Mouse (Mus musculus) G1E (cell line): ENCODE data around the gene Gfod1. TPM values are rescaled to one million over a fixed set of nuclear protein-coding genes. Genes with fewer than 3 reads are reported as not detected.

ENCODE experiments used
- ATAC-seq: 2 replicates; pipeline ENCODE4 v1.8.0; 2016; ENCODE audit warnings: mild to moderate bottlenecking; ENCODE audit not compliant: insufficient number of reproducible peaks, poor library complexity, low FRiP score, severe bottlenecking; ENCODE audit errors: extremely low read depth
- DNase-seq: peaks from one replicate; pipeline ENCODE4 v3.0.0; 2012; ENCODE audit warnings: low spot score
- H3K27me3 ChIP-seq: 2 replicates; pipeline ENCODE4 v1.6.1; 2012; ENCODE audit warnings: mild to moderate bottlenecking, low read length, inconsistent platforms; ENCODE audit not compliant: insufficient read depth
- H3K36me3 ChIP-seq: replicated peaks from 2 replicates; pipeline ENCODE3; 2012; ENCODE audit warnings: mild to moderate bottlenecking, inconsistent platforms
- H3K4me1 ChIP-seq: 2 replicates; pipeline ENCODE4 v1.6.1; 2012; ENCODE audit warnings: low read depth, low read length, inconsistent platforms, mixed read lengths; ENCODE audit not compliant: insufficient read depth
- H3K4me3 ChIP-seq: 2 replicates; pipeline ENCODE4 v1.5.1; 2012; ENCODE audit warnings: low read depth, mild to moderate bottlenecking, inconsistent platforms, low read length, moderate library complexity, mixed read lengths
- H3K9me3 ChIP-seq: replicated peaks from 2 replicates; pipeline ENCODE4 v1.6.1; 2012; ENCODE audit warnings: inconsistent platforms
- CTCF ChIP-seq: IDR thresholded peaks from 2 replicates; pipeline ENCODE4 v1.5.1; 2012; ENCODE audit warnings: low read depth, low read length, inconsistent platforms, mixed read lengths
- GATA1 ChIP-seq: IDR thresholded peaks from 2 replicates; pipeline ENCODE4 v1.6.1; 2012; ENCODE audit warnings: borderline replicate concordance, low read length, inconsistent platforms, mixed read lengths
- GATA2 ChIP-seq: IDR thresholded peaks from 2 replicates; pipeline ENCODE4 v1.6.1; 2012; ENCODE audit warnings: low read depth, low read length, inconsistent platforms, borderline replicate concordance
- POLR2AphosphoS5 ChIP-seq: IDR thresholded peaks from 2 replicates; pipeline ENCODE4 v1.6.1; 2012; ENCODE audit warnings: low read depth, low read length, inconsistent platforms; ENCODE audit not compliant: insufficient replicate concordance
- TAL1 ChIP-seq: conservative IDR thresholded peaks from 2 replicates; pipeline ENCODE4 v1.6.1; 2012; ENCODE audit warnings: low read depth, low read length, inconsistent platforms, mixed read lengths
- polyA plus RNA-seq: library from polyadenylated mRNA; stranded (reverse); fragments of >175 nt; gene quantifications from 2 replicates; pipeline ENCODE4 v1.2.3, GENCODE M21; 2012
- total RNA-seq, 2 experiments: library from RNA; stranded (forward) in 1 of 2; stranded (reverse) in 1 of 2; fragments of 200-1000 nt in 1 of 2; fragments of >200 nt in 1 of 2; fragmentation: Nextera tagmentation in 1 of 2; gene quantifications; 2 replicates each; pipeline ENCODE4 v1.2.3; 2014 to 2017

Gene Gfod1
- total and polyA plus RNA-seq, 3 experiments: 0.22 to 1.1 (median 0.49) TPM

- H3K9me3 ChIP-seq: peaks cover 24% of the 10 kb centered on the region
- peaks cover 60% of the 10 kb centered on the region for H3K27me3 ChIP-seq
- no peak for TF ChIP-seq CTCF
- no peak for TF ChIP-seq GATA2
- TF ChIP-seq TAL1: no peak
- no peak for TF ChIP-seq POLR2AphosphoS5
- ATAC-seq (no peak), DNase-seq (no peak)
- H3K4me3 ChIP-seq: no peak overlapping the region
- H3K36me3 ChIP-seq: no peaks in the 10 kb centered on the region
- peaks cover 11% of the 10 kb centered on the region for H3K4me1 ChIP-seq
These were observed 3.1 kb downstream of the Gfod1 start for GRCm38 (mm10) chr13:43300906-43301305.

- Histone ChIP-seq H3K4me3 (no peak overlapping the region), H3K4me1 (peaks cover 15% of the 10 kb centered on the region), H3K9me3 (peaks cover 24% of the 10 kb centered on the region), H3K27me3 (peaks cover 57% of the 10 kb centered on the region), H3K36me3 (no peaks in the 10 kb centered on the region)
- TF ChIP-seq CTCF (no peak), GATA2 (no peak)
- no peak for DNase-seq
- no peak for ATAC-seq
These were observed 3.6 kb downstream of the Gfod1 start for GRCm38 (mm10) chr13:43300366-43300765.

- Histone ChIP-seq H3K36me3 (no peaks in the 10 kb centered on the region), H3K4me3 (no peak overlapping the region), H3K4me1 (peaks cover 18% of the 10 kb centered on the region), H3K27me3 (peaks cover 48% of the 10 kb centered on the region), H3K9me3 (peaks cover 16% of the 10 kb centered on the region)
- DNase-seq: no peak
- TF ChIP-seq TAL1 (no peak), CTCF (no peak), POLR2AphosphoS5 (no peak), GATA2 (no peak), GATA1 (no peak)
- ATAC-seq: no peak
These were observed 4.8 kb downstream of the Gfod1 start for GRCm38 (mm10) chr13:43299171-43299570.

- Histone ChIP-seq H3K4me1 (peaks cover 16% of the 10 kb centered on the region), H3K36me3 (no peaks in the 10 kb centered on the region), H3K4me3 (no peak overlapping the region), H3K9me3 (0 out of 2 replicates have a peak, but pooled peaks cover 3% of the 10 kb centered on the region), H3K27me3 (peaks cover 46% of the 10 kb centered on the region)
- DNase-seq (no peak), ATAC-seq (no peak)
- no peak for TF ChIP-seq CTCF
- TF ChIP-seq TAL1: no peak
- TF ChIP-seq GATA1: no peak
- TF ChIP-seq GATA2: no peak
These were observed 6.4 kb downstream of the Gfod1 start for GRCm38 (mm10) chr13:43297526-43297925.

GRCm38 (mm10) chr13:43296140-43296805, 7.7 kb downstream of the Gfod1 start:
- Histone ChIP-seq H3K4me3 (no peak overlapping the region), H3K27me3 (peaks cover 44% of the 10 kb centered on the region), H3K9me3 (0 out of 2 replicates have a peak, but pooled peaks cover 3% of the 10 kb centered on the region), H3K4me1 (peaks cover 16% of the 10 kb centered on the region), H3K36me3 (no peaks in the 10 kb centered on the region)
- no peak for TF ChIP-seq GATA2
- no peak for TF ChIP-seq CTCF
- TF ChIP-seq GATA1: no peak
- no peak for TF ChIP-seq POLR2AphosphoS5
- no peak for TF ChIP-seq TAL1
- no peak for DNase-seq
- ATAC-seq: no peak

- no peak overlapping the region for H3K4me3 ChIP-seq
- ATAC-seq (no peak), DNase-seq (no peak)
- H3K9me3 ChIP-seq: 0 out of 2 replicates have a peak, but pooled peaks cover 3% of the 10 kb centered on the region
- no peak for TF ChIP-seq POLR2AphosphoS5
- TF ChIP-seq CTCF: no peak
- TF ChIP-seq GATA1: no peak
- TF ChIP-seq GATA2: no peak
- TF ChIP-seq TAL1: no peak
- no peaks in the 10 kb centered on the region for H3K36me3 ChIP-seq
- peaks cover 40% of the 10 kb centered on the region for H3K27me3 ChIP-seq
- peaks cover 11% of the 10 kb centered on the region for H3K4me1 ChIP-seq
These were observed 8.3 kb downstream of the Gfod1 start for GRCm38 (mm10) chr13:43295684-43296083.

GRCm38 (mm10) chr13:43294957-43295590, 8.9 kb downstream of the Gfod1 start:
- no peak overlapping the region for H3K4me3 ChIP-seq
- no peak for ATAC-seq

More at GRCm38 (mm10) chr13:43294957-43295590, 8.9 kb downstream of the Gfod1 start:
- no peak for TF ChIP-seq GATA1
- TF ChIP-seq CTCF: no peak
- no peak for TF ChIP-seq TAL1
- TF ChIP-seq POLR2AphosphoS5: no peak
- TF ChIP-seq GATA2: no peak
- DNase-seq: no peak
- Histone ChIP-seq H3K27me3 (peaks cover 39% of the 10 kb centered on the region), H3K9me3 (0 out of 2 replicates have a peak, but pooled peaks cover 3% of the 10 kb centered on the region), H3K36me3 (no peaks in the 10 kb centered on the region), H3K4me1 (peaks cover 15% of the 10 kb centered on the region)
